Mouse (Mus musculus): ENCODE measurements around the gene Cops6. TPM values are rescaled to one million over a fixed set of nuclear protein-coding genes. Genes with fewer than 3 reads are reported as not detected.

Cops6 gene
- polyA plus RNA-seq, 1 experiment, result not detected

DNA sequence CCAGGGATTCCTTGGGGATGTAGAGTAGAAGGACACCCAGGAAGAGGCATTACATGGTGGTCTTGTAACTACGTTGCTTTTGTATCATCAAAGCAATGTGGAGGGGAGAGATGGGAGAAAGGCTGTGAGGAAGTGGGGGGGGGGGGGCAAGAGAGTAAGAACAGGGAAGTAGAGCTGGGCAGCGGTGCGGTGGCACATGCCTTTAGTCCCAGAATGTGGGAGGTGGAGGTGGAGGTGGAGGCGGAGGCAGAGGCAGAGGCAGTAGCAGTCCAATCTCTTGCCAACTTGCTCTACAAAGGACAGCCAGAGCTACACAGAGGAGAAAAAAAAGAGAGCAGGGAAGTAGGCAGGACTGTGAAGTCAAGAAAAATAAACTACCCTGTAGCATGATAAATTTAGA is 22.3 kb upstream of the Cops6 start:
- no peaks in the 10 kb centered on the region for H3K4me1 ChIP-seq (ENCODE audit: control insufficient read depth, insufficient read depth, low read length)
- WGBS, result 62% methylated on average over 4 of the region's 4 CpGs
- TF ChIP-seq CTCF (IDR thresholded peaks at IDR 0.05; ENCODE audit: insufficient read depth, low read depth, low read length), result no peak
- no peak for TF ChIP-seq POLR2A (IDR thresholded peaks at IDR 0.05; ENCODE audit: insufficient read depth, low read depth, low read length)
- no peak overlapping the region for H3K27ac ChIP-seq (ENCODE audit: insufficient read depth, low read depth, low read length)
- H3K4me3 ChIP-seq (ENCODE audit: insufficient read depth, low read depth, low read length), result no peak overlapping the region

DNA sequence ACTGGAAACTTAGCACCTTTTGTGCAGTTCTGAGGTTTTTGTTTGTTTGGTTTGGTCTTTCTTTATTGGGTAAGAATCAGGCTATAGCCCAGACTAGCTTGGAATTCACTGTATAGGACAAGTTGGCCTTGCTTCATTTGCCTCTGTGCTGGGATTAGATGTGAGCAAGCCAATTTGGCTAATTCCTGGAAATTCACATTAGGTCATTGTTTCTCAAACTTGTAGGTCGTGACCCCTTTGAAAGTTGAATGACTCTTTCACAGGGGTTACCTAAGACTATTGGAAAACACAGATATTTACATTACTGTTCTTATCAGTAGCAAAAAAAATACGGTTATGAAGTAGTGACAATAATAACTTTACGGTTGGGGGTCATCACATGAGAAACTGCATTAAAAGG is 6.5 kb upstream of the Cops6 start:
- TF ChIP-seq POLR2A (IDR thresholded peaks at IDR 0.05; ENCODE audit: insufficient read depth, low read depth, low read length) (no peak), CTCF (IDR thresholded peaks at IDR 0.05; ENCODE audit: insufficient read depth, low read depth, low read length) (no peak)
- H3K27ac ChIP-seq (ENCODE audit: insufficient read depth, low read depth, low read length), result no peak overlapping the region
- 81% methylated on average over 3 of the region's 3 CpGs for WGBS

DNA sequence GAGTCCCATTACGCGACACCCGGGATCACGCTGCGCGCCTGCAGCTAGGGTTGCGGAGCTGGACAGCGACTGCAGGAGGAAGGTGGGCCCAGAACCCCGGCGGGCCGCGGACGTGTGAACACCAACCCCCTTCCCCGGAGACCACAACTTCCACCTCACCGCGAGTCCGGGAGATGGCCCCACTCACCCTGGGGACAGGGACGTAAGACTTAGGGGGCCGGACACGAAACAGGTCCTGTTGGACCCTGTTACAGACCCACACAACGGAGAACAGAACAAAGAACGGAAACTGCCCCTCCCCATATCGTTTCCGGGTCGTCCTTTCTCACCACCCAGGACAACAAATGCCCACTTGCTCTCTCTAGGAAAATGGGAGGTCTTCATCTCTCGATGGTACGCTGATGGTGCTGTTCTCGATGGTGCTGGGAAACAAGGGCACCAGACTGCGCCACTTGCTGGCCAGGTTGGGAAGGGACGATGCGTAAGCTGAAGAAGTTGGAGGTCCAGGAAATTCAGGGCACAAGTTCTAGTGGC is 5.4 kb upstream of the Cops6 start, which contains the start of gene Zfp113:
Gene Zfp113, minus strand, starts transcription at position 302 of the 534 bp plus-strand sequence.
- peak within 1 kb of the TSS; percentile 99 for H3K4me3 ChIP-seq (ENCODE audit: insufficient read depth, low read depth, low read length)
- TF ChIP-seq CTCF (IDR thresholded peaks at IDR 0.05; ENCODE audit: insufficient read depth, low read depth, low read length), result peak; percentile 58; the same call in 1 of the 2 replicates
- 0 out of 2 replicates have a peak, but pooled peaks have one; percentile 40 for TF ChIP-seq POLR2A (IDR thresholded peaks at IDR 0.05; ENCODE audit: insufficient read depth, low read depth, low read length)
- peaks cover 3% of the 10 kb centered on the region; the same call in 1 of the 2 replicates for H3K4me1 ChIP-seq (ENCODE audit: control insufficient read depth, insufficient read depth, low read length)
- WGBS, result under 1% methylated on average over 31 of the region's 31 CpGs
- H3K27ac ChIP-seq (ENCODE audit: insufficient read depth, low read depth, low read length), result peak within 1 kb of the TSS; percentile 78

More for the DNA sequence above, 6.5 kb upstream of the Cops6 start:
- Histone ChIP-seq H3K4me1 (ENCODE audit: control insufficient read depth, insufficient read depth, low read length) (no peaks in the 10 kb centered on the region), H3K4me3 (ENCODE audit: insufficient read depth, low read depth, low read length) (no peak overlapping the region)

GRCm38 (mm10) chr5:138160224-138160762 is 578 bp upstream of the Cops6 start:
- Histone ChIP-seq H3K4me3 (ENCODE audit: insufficient read depth, low read depth, low read length) (no peak overlapping the region), H3K4me1 (ENCODE audit: control insufficient read depth, insufficient read depth, low read length) (peaks cover 3% of the 10 kb centered on the region; the same call in 1 of the 2 replicates), H3K27ac (ENCODE audit: insufficient read depth, low read depth, low read length) (no peak overlapping the region)
- WGBS, result 60% methylated on average over 7 of the region's 7 CpGs
- TF ChIP-seq POLR2A (IDR thresholded peaks at IDR 0.05; ENCODE audit: insufficient read depth, low read depth, low read length) (no peak), CTCF (IDR thresholded peaks at IDR 0.05; ENCODE audit: insufficient read depth, low read depth, low read length) (no peak)

DNA sequence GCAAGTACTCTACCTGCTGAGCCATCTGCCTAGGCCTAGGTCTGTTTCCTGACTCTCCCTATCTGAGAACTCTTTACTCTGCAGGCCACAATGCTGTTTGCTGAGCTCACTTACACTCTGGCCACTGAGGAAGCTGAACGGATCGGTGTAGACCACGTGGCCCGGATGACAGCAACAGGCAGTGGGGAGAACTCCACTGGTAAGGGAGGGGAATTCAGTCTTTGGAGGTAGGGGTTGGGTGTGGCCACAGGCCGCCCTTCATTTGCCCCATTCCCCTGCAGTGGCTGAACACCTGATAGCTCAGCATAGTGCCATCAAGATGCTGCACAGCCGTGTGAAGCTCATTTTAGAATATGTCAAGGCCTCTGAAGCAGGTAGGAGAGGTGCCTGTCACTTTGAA is 2.2 kb downstream of the Cops6 start:
- 63% methylated on average over 6 of the region's 6 CpGs for WGBS
- no peak overlapping the region for H3K27ac ChIP-seq (ENCODE audit: insufficient read depth, low read depth, low read length)
- no peak overlapping the region for H3K4me3 ChIP-seq (ENCODE audit: insufficient read depth, low read depth, low read length)
- no peak for TF ChIP-seq CTCF (IDR thresholded peaks at IDR 0.05; ENCODE audit: insufficient read depth, low read depth, low read length)
- no peak for TF ChIP-seq POLR2A (IDR thresholded peaks at IDR 0.05; ENCODE audit: insufficient read depth, low read depth, low read length)
- peaks cover 3% of the 10 kb centered on the region; the same call in 1 of the 2 replicates for H3K4me1 ChIP-seq (ENCODE audit: control insufficient read depth, insufficient read depth, low read length)

DNA sequence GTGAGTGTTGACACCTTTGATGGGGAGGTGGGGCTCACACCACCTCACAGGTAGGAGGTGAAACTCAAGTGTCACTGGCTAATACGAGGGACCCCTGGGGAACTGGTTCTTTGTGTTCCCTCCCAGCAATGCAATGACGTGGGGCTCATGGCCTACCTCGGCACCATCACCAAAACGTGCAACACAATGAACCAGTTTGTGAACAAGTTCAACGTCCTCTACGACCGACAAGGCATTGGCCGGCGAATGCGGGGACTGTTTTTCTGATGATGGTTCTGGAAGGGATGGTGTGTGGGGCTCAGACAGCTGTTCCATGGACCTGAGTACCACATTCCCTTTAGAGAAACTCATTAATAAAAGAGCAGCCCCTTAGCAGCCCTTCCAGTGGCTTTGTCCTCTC is 2.7 kb downstream of the Cops6 start:
- Histone ChIP-seq H3K4me3 (ENCODE audit: insufficient read depth, low read depth, low read length) (no peak overlapping the region), H3K4me1 (ENCODE audit: control insufficient read depth, insufficient read depth, low read length) (peaks cover 3% of the 10 kb centered on the region; the same call in 1 of the 2 replicates), H3K27ac (ENCODE audit: insufficient read depth, low read depth, low read length) (no peak overlapping the region)
- 57% methylated on average over 10 of the region's 10 CpGs for WGBS
- TF ChIP-seq CTCF (IDR thresholded peaks at IDR 0.05; ENCODE audit: insufficient read depth, low read depth, low read length) (no peak), POLR2A (IDR thresholded peaks at IDR 0.05; ENCODE audit: insufficient read depth, low read depth, low read length) (no peak)

- no peaks in the 10 kb centered on the region; the same call in 1 of the 2 replicates for H3K4me1 ChIP-seq (ENCODE audit: control insufficient read depth, insufficient read depth, low read length)
- TF ChIP-seq CTCF (IDR thresholded peaks at IDR 0.05; ENCODE audit: insufficient read depth, low read depth, low read length) (no peak), POLR2A (IDR thresholded peaks at IDR 0.05; ENCODE audit: insufficient read depth, low read depth, low read length) (no peak)
- H3K4me3 ChIP-seq (ENCODE audit: insufficient read depth, low read depth, low read length), result no peak overlapping the region
- WGBS, result 77% methylated on average over 8 of the region's 8 CpGs
- no peak overlapping the region for H3K27ac ChIP-seq (ENCODE audit: insufficient read depth, low read depth, low read length)
These were observed 4.7 kb downstream of the Cops6 start for GRCm38 (mm10) chr5:138165594-138165993.

DNA sequence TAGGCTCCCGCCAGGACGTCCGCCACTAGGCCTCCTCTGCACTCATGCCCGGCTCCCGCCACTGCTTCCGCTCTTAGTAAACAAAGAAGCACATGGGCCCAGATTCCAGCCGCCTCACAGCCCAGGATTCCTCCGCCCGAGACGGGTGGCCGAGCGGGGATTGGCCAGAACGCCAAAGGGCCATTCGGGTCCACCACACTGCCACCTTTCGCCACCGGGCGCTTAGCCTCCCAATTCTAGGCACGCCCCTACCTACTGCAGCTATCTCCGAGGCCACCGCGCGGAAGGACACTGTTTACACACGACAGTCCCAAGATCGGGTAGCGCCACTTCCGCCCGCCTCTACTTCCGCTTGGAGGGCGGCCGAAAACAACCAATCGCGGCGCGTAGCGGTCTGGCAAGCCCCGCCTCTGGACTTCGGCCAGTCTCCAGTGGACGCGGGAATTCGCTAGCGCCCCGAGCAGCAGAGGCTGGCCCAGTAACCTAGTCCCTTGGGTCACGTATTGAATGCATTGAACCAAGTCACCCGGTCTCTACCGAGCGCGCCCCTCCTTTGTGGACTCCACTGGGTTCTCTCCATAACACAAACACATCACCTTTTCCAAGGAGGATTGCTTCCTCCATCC is 10.2 kb downstream of the Cops6 start:
- Histone ChIP-seq H3K27ac (ENCODE audit: insufficient read depth, low read depth, low read length) (peak overlapping the region; percentile 93), H3K4me3 (ENCODE audit: insufficient read depth, low read depth, low read length) (peak overlapping the region; percentile 90), H3K4me1 (ENCODE audit: control insufficient read depth, insufficient read depth, low read length) (0 out of 2 replicates have a peak, but pooled peaks cover 2% of the 10 kb centered on the region)
- WGBS, result under 1% methylated on average over 47 of the region's 47 CpGs
- TF ChIP-seq CTCF (IDR thresholded peaks at IDR 0.05; ENCODE audit: insufficient read depth, low read depth, low read length), result no peak
- peak; percentile 30; the same call in 1 of the 2 replicates for TF ChIP-seq POLR2A (IDR thresholded peaks at IDR 0.05; ENCODE audit: insufficient read depth, low read depth, low read length)

Data from olfactory bulb, adult 2 months (tissue).